Mouse (Mus musculus) kidney, embryonic 16.5 days (tissue): Measurements from ENCODE around the gene Ndufv3. TPM values are rescaled to one million over a fixed set of nuclear protein-coding genes. Genes with fewer than 3 reads are reported as not detected.
"Not testable (repeated sequence)": the region's sequence is repeated elsewhere in the genome, so short reads cannot be mapped to it uniquely, and the experiment has no call there.

Experiments used
- ATAC-seq: fragments of 200-750 bp; cut with Nextera tagmentation; 2 replicates; pipeline ENCODE4 v1.8.0; 2017; ENCODE audit warnings: moderate TSS enrichment; ENCODE audit not compliant: low FRiP score, low TSS enrichment
- H3K27ac ChIP-seq: fragments of 300-500 bp; sonication (generic); 2 replicates; pipeline ENCODE4 v1.5.1; 2014; ENCODE audit warnings: low read length
- H3K27me3 ChIP-seq: fragments of 300-500 bp; sonication (generic); 2 replicates; pipeline ENCODE4 v1.6.1; 2014; ENCODE audit warnings: low read length, control low read depth, mixed read lengths; ENCODE audit not compliant: insufficient read depth
- H3K36me3 ChIP-seq: fragments of 300-500 bp; sonication (generic); 2 replicates; pipeline ENCODE4 v1.6.1; 2014; ENCODE audit warnings: low read length, control low read depth, mixed read lengths; ENCODE audit not compliant: insufficient read depth
- H3K4me1 ChIP-seq: fragments of 300-500 bp; sonication (generic); 2 replicates; pipeline ENCODE4 v1.6.1; 2014; ENCODE audit warnings: low read length, control low read depth, mixed read lengths; ENCODE audit not compliant: insufficient read depth
- H3K4me2 ChIP-seq: fragments of 300-500 bp; sonication (generic); replicated peaks from 2 replicates; pipeline ENCODE4 v1.6.1; 2014; ENCODE audit warnings: low read depth, low read length
- H3K4me3 ChIP-seq: fragments of 300-500 bp; sonication (generic); 2 replicates; pipeline ENCODE4 v1.5.1; 2014; ENCODE audit warnings: mild to moderate bottlenecking, low read length
- H3K9ac ChIP-seq: fragments of 300-500 bp; sonication (generic); replicated peaks from 2 replicates; pipeline ENCODE4 v1.6.1; 2014; ENCODE audit warnings: low read length
- H3K9me3 ChIP-seq: fragments of 300-500 bp; sonication (generic); 2 replicates; pipeline ENCODE4 v1.6.1; 2016; ENCODE audit warnings: low read length, control low read depth
- WGBS: fragments of 180-500 bp; shearing (Covaris S2); extraction: QIAGEN DNeasy Blood & Tissue Kit; methylation state at CpG from one replicate; pipeline ENCODE4 v1.1.7; 2014; 5-methylcytosine and 5-hydroxymethylcytosine counted together
- polyA plus RNA-seq: library from polyadenylated mRNA; unstranded; fragments of >200 nt; fragmentation: Nextera tagmentation; extraction: Ambion mirVana; gene quantifications from 2 replicates; pipeline ENCODE4 v1.2.1, GENCODE M21; 2015

Ndufv3 gene
- polyA plus RNA-seq, 1 experiment from 2014 or later = 271 TPM

GRCm38 (mm10) chr17:31531441-31532158 lies 11.7 kb downstream of the Ndufv3 start:
- H3K36me3 ChIP-seq = peaks cover 30% of the 10 kb centered on the region
- peak overlapping the region; percentile 59 for H3K27ac ChIP-seq
- H3K9ac ChIP-seq = no peak overlapping the region
- WGBS = 84% methylated on average over 14 of the region's 14 CpGs
- no peak overlapping the region for H3K4me2 ChIP-seq
- H3K9me3 ChIP-seq = no peaks in the 10 kb centered on the region
- H3K4me3 ChIP-seq = no peak overlapping the region
- peaks cover 16% of the 10 kb centered on the region for H3K4me1 ChIP-seq
- no peaks in the 10 kb centered on the region for H3K27me3 ChIP-seq
- ATAC-seq = no peak

DNA sequence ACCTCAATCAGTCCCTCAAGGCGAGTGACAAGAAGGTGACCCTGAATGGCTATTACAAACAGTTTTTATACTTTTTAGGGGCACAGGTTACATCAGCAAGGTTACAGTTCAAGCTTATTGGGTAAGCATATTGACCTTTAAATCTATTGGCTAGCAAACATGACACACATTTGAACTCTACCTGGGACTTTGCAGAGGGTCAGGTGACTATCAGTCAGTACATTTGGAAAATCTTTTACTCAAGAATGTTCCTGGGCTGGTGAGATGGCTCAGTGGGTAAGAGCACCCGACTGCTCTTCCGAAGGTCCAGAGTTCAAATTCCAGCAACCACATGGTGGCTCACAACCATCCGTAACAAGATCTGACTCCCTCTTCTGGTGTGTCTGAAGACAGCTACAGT lies 12.4 kb downstream of the Ndufv3 start:
- not testable (repeated sequence) for H3K4me2 ChIP-seq, ATAC-seq
- WGBS = 94% methylated on average over 3 of the region's 4 CpGs

DNA sequence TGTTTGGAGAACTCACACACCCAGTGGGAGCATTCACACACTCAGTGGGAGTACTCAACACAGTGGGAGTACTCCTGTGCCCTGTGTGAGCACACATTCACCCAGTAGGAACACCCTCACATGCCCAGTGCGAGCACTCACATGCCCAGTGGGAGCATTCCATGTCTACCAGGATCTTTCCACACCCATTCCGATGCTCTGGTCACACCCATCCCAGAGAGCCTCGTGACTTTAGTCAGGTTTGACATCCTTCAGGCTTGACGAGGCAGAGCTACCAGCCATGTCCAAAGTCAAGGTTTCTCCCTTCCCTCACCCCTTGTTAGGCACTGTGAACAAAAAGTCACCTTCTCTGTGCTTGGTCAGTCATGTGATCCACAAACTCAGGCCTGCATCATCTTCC lies 15.4 kb downstream of the Ndufv3 start:
- peak; percentile 62; the same call in 1 of the 2 replicates for ATAC-seq

More for the DNA sequence above, 12.4 kb downstream of the Ndufv3 start:
- peaks cover 28% of the 10 kb centered on the region for H3K36me3 ChIP-seq
- H3K27ac ChIP-seq, H3K9me3 ChIP-seq, H3K27me3 ChIP-seq, H3K4me3 ChIP-seq, H3K9ac ChIP-seq: not testable (repeated sequence)
- H3K4me1 ChIP-seq = peaks cover 16% of the 10 kb centered on the region

GRCm38 (mm10) chr17:31535871-31536629 lies 16.1 kb downstream of the Ndufv3 start:
- peak overlapping the region; percentile 24; the same call in 1 of the 2 replicates for H3K4me2 ChIP-seq
- WGBS = 29% methylated on average over 8 of the region's 8 CpGs
- no peak overlapping the region for H3K9ac ChIP-seq
- peak; percentile 81 for ATAC-seq
- H3K27ac ChIP-seq = peak overlapping the region; percentile 83
- H3K4me1 ChIP-seq = peaks cover 14% of the 10 kb centered on the region; the same call in 1 of the 2 replicates
- no peak overlapping the region for H3K4me3 ChIP-seq
- H3K36me3 ChIP-seq = peaks cover 8% of the 10 kb centered on the region
- no peaks in the 10 kb centered on the region for H3K27me3 ChIP-seq
- no peaks in the 10 kb centered on the region for H3K9me3 ChIP-seq

More for the DNA sequence above, 15.4 kb downstream of the Ndufv3 start:
- 45% methylated on average over 4 of the region's 4 CpGs for WGBS
- Histone ChIP-seq H3K27ac (peak overlapping the region; percentile 83), H3K36me3 (peaks cover 12% of the 10 kb centered on the region), H3K4me1 (peaks cover 10% of the 10 kb centered on the region; the same call in 1 of the 2 replicates), H3K9ac (no peak overlapping the region), H3K9me3 (no peaks in the 10 kb centered on the region), H3K27me3 (no peaks in the 10 kb centered on the region), H3K4me3 (no peak overlapping the region), H3K4me2 (no peak overlapping the region)

DNA sequence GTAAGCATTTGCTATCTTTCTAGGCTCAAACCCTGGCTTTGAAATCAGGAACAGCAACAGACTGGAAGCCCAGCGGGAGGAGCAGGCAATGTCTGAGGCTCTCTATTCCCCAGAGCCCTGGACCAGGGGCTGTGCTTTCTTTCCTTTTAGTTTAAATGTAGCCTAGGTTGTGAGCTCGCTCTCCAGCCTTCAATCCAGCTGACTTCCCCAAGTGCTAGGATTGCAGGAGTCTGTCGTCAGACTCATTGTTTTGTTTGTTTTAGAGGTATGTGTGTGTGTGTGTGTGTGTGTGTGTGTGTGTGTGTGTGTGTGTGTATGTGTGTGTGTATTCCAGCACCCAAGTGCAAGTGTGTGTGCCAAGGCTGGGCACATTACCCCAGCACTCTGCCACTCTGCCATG lies 20.2 kb downstream of the Ndufv3 start:
- Histone ChIP-seq H3K27ac (no peak overlapping the region), H3K27me3 (no peaks in the 10 kb centered on the region), H3K36me3 (no peaks in the 10 kb centered on the region), H3K4me1 (peaks cover 22% of the 10 kb centered on the region; the same call in 1 of the 2 replicates), H3K4me3 (no peak overlapping the region), H3K4me2 (no peak overlapping the region), H3K9ac (no peak overlapping the region), H3K9me3 (no peaks in the 10 kb centered on the region)
- 53% methylated on average over 3 of the region's 3 CpGs for WGBS
- no peak for ATAC-seq

DNA sequence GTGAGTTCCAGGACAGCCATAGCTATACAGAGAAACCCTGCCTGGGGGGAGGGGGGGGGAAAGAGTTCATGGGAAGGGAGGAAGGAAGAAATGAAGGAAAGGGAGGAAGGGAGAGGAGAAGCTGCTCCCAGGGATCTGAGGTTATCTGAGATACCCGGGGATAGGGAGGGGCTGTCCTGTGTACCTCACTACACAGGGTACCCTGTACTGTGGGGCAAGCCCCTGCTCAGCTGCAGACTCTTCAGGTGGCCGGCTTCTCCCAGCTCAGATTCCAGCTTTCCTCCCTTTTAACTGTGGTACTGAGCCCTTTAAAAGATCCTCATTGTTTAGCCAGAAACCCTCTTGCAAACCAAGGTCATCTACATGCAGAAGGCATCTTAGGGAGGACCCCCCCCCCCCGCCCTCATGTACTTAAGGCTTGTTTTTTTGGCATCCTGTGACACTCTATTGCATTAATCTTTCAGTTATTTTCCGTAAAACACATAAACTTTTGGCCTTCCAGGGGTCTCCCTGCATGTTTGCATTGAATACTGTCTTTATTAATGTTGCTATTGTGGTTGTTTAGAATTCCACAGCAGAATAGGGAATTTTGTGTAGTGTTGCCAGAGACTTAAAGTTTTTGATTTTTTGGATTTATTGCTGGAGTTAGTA lies 21.0 kb downstream of the Ndufv3 start:
- H3K27ac ChIP-seq = peak overlapping the region; percentile 59
- ATAC-seq = no peak

GRCm38 (mm10) chr17:31541460-31541831 lies 21.5 kb downstream of the Ndufv3 start:
- ATAC-seq = 0 out of 2 replicates have a peak, but pooled peaks have one; percentile 49
- Histone ChIP-seq H3K9ac (no peak overlapping the region), H3K36me3 (no peaks in the 10 kb centered on the region), H3K4me1 (0 out of 2 replicates have a peak, but pooled peaks cover 13% of the 10 kb centered on the region), H3K9me3 (no peaks in the 10 kb centered on the region), H3K4me2 (no peak overlapping the region), H3K27ac (peak overlapping the region; percentile 59), H3K27me3 (no peaks in the 10 kb centered on the region), H3K4me3 (no peak overlapping the region)
- 43% methylated on average over 6 of the region's 6 CpGs for WGBS

More for the DNA sequence above, 21.0 kb downstream of the Ndufv3 start:
- H3K4me3 ChIP-seq = no peak overlapping the region
- H3K27me3 ChIP-seq = no peaks in the 10 kb centered on the region
- no peaks in the 10 kb centered on the region for H3K9me3 ChIP-seq
- WGBS = 34% methylated on average over 4 of the region's 4 CpGs
- H3K36me3 ChIP-seq = no peaks in the 10 kb centered on the region
- H3K4me2 ChIP-seq = no peak overlapping the region
- peaks cover 14% of the 10 kb centered on the region; the same call in 1 of the 2 replicates for H3K4me1 ChIP-seq
- no peak overlapping the region for H3K9ac ChIP-seq

DNA sequence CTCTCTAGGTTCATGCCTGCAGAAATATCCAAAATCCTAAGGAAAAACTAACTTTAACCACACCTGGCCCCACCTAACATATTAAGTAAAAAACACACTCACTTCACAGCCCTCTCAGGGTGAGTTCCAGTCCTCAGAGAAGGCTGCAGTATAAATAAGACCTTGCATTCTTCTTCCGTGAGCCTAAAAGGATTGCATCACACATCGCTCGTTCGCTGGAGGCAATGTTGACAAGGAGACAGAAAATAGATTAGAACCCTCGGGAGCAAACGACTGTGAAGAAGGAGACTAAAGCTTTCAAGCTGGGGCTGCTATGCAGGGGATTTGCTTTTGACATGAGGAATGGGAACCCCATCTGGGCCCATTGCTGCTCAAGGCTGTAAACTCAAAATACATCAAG lies 23.7 kb downstream of the Ndufv3 start:
- H3K9ac ChIP-seq = no peak overlapping the region

GRCm38 (mm10) chr17:31546444-31547196 lies 26.7 kb downstream of the Ndufv3 start:
- no peaks in the 10 kb centered on the region for H3K27me3 ChIP-seq
- ATAC-seq = no peak
- WGBS = 82% methylated on average over 9 of the region's 9 CpGs
- H3K27ac ChIP-seq = no peak overlapping the region
- no peak overlapping the region for H3K4me2 ChIP-seq
- H3K4me3 ChIP-seq = no peak overlapping the region
- H3K9ac ChIP-seq = no peak overlapping the region
- peaks cover 5% of the 10 kb centered on the region for H3K9me3 ChIP-seq
- 0 out of 2 replicates have a peak, but pooled peaks cover 9% of the 10 kb centered on the region for H3K4me1 ChIP-seq
- H3K36me3 ChIP-seq = no peaks in the 10 kb centered on the region

More for the DNA sequence above, 23.7 kb downstream of the Ndufv3 start:
- Histone ChIP-seq H3K27me3 (no peaks in the 10 kb centered on the region), H3K4me3 (no peak overlapping the region), H3K4me2 (no peak overlapping the region), H3K4me1 (0 out of 2 replicates have a peak, but pooled peaks cover 13% of the 10 kb centered on the region), H3K36me3 (no peaks in the 10 kb centered on the region), H3K9me3 (no peaks in the 10 kb centered on the region), H3K27ac (no peak overlapping the region)
- WGBS = 30% methylated on average over 6 of the region's 6 CpGs
- no peak for ATAC-seq
